Mouse (Mus musculus): Measurements from ENCODE around the gene Klf13. TPM values are rescaled to one million over a fixed set of nuclear protein-coding genes. Genes with fewer than 3 reads are reported as not detected.
A peak's percentile ranks its signal among the peaks of the same experiment; 100 is the strongest.

Gene Klf13
- total RNA-seq, 2 experiments from 2014 or later, result 46.9 to 60.1 TPM

DNA sequence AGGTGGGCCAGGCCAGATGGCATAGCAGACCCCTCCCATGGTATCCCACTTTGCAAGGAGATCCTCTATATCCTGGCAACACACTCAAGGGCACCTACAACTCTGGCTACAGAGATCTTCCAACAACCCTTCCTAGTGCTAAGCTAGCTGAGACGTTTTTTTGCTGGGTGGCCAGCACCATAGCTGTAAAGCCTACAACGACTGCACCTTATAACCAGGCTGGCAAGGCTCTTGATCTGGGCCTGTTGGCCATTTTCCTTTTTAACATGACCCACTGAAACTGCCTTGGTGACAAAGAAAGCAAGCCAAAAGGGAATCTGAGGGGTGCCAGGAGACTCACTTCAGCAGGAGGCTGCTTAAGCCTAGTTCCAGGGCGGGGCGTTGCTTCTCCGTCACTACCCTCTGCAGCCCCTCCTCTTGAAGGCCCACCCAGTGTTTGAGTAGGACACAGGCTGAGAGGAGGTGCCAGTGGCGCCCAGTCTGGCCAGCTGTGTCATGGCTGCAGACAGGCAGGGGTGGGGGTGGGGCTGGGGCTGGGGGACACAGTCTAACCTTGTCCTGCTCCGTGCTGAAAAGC, 26.4 kb downstream of the Klf13 start:
- no peak for ATAC-seq (replicated peaks; ENCODE audit: low FRiP score, poor library complexity, severe bottlenecking)

GRCm38 (mm10) chr7:63911383-63912233, 27.1 kb downstream of the Klf13 start:
- ATAC-seq (replicated peaks; ENCODE audit: low FRiP score, poor library complexity, severe bottlenecking), result no peak

GRCm38 (mm10) chr7:63910912-63911311, 27.8 kb downstream of the Klf13 start:
- no peak for ATAC-seq (replicated peaks; ENCODE audit: low FRiP score, poor library complexity, severe bottlenecking)

DNA sequence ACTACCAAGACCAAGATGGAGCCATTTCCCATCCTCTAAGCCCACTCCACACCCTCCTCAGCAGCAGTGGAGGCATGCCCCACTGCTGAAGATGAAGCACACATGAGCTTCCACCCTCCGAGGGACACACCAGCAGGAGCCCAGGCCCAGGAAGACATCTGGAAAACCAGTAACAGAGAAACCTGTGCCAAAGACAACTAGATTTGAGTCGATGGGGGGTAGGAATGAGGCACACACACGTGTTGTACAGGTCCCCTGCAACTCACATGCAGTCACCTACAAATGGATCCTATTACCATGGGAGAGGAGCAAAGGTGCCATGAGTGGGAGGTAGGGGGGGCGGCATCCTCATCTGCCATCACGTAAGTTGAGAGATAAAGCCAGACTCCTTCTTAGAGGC, 28.5 kb downstream of the Klf13 start:
- no peak for ATAC-seq (replicated peaks; ENCODE audit: low FRiP score, poor library complexity, severe bottlenecking)

GRCm38 (mm10) chr7:63908496-63909285, 30.0 kb downstream of the Klf13 start:
- ATAC-seq (replicated peaks; ENCODE audit: low FRiP score, poor library complexity, severe bottlenecking), result no peak

DNA sequence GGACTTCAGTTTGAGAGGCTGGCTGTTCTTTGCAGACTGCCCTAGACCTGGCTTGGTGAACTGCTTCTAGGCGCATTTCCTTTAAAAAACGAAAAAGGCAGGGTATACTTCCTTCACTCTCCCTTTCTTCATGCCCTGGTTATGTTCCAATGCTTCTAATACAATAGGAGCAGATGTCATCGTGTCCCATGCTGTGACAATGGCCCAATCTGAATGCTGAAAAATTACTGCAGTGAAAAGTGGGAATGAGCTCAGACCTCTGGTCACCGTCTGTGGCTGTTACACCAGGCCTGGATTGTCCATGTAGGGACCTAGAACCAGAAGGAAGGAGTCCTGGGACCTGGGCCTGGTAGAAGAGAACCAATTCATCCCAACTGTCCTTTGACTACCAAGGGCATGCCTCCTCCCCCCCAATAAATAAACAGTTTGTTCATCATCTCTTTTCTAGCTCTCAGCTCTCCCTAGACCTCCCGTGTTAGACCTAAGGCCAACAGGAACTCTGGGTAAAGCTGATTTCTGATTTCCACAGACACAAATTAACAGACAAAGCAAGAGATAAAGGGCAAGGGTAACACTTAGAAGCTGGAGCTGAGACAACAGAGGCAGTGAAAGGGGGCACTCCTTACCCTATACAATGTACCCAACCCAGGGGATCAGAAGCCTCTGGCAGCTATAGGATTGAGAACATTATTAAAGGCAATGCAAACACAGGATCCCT, 30.8 kb downstream of the Klf13 start:
- no peak for ATAC-seq (replicated peaks; ENCODE audit: low FRiP score, poor library complexity, severe bottlenecking)

DNA sequence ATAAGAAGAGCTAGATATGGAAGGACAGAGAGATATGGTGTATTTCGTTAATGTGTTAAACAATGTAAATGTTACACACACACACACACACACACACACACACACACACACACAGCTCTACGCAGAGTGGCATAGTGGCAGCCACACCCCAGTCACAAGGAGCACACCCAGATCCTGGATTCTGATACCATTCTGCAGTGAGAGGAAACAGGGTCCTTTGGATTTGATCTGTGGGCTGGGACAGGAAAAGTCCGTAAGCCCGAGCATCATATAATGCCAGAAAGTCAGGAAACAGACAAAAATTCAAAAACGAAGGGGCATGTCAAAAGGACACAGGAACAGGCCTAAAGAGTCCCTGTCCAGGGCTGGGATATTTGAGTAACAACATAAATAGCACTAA, 33.1 kb downstream of the Klf13 start:
- peak; percentile 68 for ATAC-seq (replicated peaks; ENCODE audit: low FRiP score, poor library complexity, severe bottlenecking)

DNA sequence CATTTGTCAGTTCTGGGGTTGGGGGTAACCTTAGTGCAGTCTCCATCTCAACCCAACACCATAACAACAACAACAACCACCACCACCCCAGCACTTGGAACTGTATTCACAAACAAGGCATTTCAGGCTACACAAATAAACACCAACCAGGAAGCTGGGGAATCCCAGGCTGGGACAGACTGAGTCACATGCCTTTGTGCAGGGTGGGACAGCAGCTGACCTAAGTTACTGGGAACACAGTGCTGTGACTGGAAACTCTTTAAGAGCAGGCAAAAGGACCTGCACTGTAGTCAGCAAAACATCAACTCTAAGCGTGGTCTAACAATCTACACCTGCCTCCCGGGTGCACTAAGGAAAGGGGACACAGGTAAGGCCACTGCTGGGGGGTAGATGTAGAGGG, 33.5 kb downstream of the Klf13 start:
- ATAC-seq (replicated peaks; ENCODE audit: low FRiP score, poor library complexity, severe bottlenecking), result peak; percentile 21; the same call in 1 of the 2 replicates

- ATAC-seq (replicated peaks; ENCODE audit: low FRiP score, poor library complexity, severe bottlenecking), result no peak
Observed at GRCm38 (mm10) chr7:63903635-63904380, 34.9 kb downstream of the Klf13 start.

DNA sequence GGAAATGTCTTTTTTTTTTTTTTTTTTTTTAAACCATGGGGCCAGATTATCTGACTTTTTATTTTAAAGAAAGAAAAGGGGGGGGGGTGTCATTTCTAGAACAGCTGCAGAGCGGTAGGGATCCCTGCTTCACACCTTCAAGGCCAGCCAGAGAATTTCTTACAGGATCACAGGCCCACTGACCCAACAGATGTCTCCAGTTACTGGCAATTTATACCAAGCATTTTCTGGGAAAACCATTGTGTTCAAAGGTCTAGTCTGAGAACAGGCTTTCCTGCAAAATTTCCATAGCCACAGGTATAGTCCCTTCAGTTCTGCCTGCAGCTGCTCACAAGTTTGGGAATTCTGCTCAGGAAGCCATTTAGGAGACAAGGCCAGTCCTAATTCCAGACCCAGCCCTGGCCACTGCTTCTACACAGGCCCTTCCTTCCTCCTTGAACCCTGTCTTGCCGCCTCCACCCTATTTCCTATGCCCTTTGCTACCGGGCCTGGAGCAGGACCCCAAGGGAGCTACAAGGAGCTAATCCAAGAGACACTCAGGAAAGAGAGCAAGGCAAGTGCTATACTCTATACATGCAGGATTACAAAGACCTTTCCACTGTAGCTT, 36.0 kb downstream of the Klf13 start:
- ATAC-seq (replicated peaks; ENCODE audit: low FRiP score, poor library complexity, severe bottlenecking), result no peak

- no peak for ATAC-seq (replicated peaks; ENCODE audit: low FRiP score, poor library complexity, severe bottlenecking)
Observed at GRCm38 (mm10) chr7:63901942-63902341, 36.8 kb downstream of the Klf13 start.

- no peak for ATAC-seq (replicated peaks; ENCODE audit: low FRiP score, poor library complexity, severe bottlenecking)
Observed at GRCm38 (mm10) chr7:63901346-63901745, 37.4 kb downstream of the Klf13 start.

DNA sequence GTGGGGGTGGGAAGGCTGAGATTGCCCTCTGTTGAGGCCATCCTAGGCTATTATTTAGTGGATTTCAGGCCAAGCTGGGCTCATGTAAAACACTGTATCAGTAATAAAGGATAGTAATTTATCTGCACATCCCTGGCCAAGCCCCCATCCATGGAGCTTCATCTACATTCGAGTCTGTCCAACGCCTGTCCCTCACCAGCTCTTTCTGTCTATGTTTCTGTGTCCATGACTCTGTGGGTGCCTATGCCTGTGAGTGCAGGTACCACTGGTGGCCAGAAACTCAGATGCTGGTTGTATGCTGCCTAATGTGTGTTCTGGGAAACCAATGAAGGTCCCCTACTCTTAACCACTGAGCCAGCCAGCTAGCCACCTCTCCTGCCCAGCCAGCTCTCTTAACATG, 38.3 kb downstream of the Klf13 start:
- no peak for ATAC-seq (replicated peaks; ENCODE audit: low FRiP score, poor library complexity, severe bottlenecking)

- no peak for ATAC-seq (replicated peaks; ENCODE audit: low FRiP score, poor library complexity, severe bottlenecking)
Observed at GRCm38 (mm10) chr7:63899925-63900324, 38.8 kb downstream of the Klf13 start.

GRCm38 (mm10) chr7:63898201-63898600, 40.5 kb downstream of the Klf13 start:
- ATAC-seq (replicated peaks; ENCODE audit: low FRiP score, poor library complexity, severe bottlenecking), result no peak

DNA sequence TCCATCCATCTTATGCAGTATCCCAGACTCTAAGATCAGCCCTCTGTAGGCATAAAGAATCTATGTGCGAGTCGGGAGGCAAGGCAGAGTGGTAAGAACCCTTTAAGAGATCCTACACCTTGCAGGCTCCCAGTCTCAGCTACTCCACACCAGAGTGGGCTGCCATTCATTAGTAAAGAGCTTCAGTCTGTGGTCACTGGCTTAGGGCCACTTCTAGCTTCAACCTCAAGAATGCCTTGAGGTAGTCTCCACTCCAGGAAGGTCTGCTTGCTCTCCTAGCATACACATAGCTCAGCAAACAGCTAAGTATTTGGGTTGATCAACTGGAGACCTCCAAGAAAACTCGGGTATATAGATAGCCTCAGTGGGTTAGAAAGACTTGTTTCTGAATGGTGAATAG, 41.1 kb downstream of the Klf13 start:
- 0 out of 2 replicates have a peak, but pooled peaks have one; percentile 3 for ATAC-seq (replicated peaks; ENCODE audit: low FRiP score, poor library complexity, severe bottlenecking)

DNA sequence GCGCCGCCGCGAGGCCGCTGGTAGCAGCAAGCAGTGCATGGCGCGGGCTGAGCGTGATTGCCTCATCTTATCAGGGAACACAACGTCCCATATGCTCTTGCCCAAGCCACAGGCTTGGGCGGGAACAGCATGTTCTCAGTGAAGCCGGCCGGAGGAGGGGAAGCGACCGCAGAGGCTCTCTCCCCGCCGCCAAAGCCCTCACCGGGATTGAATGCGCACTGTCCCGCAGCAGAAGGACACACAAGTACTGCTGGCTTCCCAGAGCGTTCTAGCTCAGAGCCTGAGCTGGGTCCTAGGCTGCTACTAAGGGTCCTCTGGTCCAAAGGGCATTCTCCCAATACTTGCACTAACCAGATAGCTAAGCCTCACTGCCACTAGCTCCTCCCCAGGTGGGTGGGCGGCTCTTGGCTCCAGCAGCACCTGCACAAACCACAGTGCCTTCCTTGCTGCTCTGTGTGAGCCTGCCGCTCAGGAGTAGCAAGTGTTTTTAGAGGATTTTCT, 41.7 kb downstream of the Klf13 start:
- ATAC-seq (replicated peaks; ENCODE audit: low FRiP score, poor library complexity, severe bottlenecking), result peak; percentile 97

DNA sequence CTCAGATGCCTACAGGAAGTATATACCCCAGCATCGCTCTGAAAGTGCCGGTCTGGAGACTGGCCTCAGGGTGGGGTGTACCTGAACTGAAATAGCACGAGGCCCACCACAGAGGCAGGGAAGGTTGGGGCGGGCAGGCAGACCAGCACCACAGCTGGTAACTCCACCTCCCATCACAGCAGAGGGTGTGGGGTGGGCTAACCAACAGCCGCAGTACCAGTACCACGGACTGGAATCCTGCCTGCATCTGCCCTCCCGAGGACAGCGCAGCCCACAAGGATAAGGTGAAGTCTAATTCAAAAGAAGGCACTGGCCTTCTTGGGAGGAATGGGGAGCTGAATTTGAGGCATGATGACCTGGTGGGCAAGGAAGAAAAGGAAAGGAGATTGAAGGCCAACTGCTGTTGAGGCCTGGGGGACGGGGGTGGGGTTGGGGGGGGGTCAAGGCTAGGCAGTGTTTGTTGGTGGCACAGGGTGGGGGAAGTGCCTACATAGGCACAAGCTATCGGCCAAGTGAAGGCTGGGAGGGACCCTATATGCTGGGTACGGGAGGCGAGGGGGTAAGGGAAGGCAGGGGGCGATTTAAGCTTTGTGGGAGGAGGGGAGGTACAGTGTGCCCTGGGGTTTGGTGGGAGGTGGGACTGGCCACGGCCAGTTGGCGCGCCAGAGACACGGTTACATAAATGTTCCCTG, 42.3 kb downstream of the Klf13 start:
- ATAC-seq (replicated peaks; ENCODE audit: low FRiP score, poor library complexity, severe bottlenecking), result no peak

Measured in erythroid progenitor cell, adult 5-6 weeks (primary cell).